Mouse (Mus musculus) layer of hippocampus, postnatal 25 days (tissue): ENCODE measurements around the gene Gm12184. TPM values are rescaled to one million over a fixed set of nuclear protein-coding genes. Genes with fewer than 3 reads are reported as not detected.
A peak's percentile ranks its signal among the peaks of the same experiment; 100 is the strongest.
"Not testable (repeated sequence)": the region's sequence is repeated elsewhere in the genome, so short reads cannot be mapped to it uniquely, and the experiment has no call there.

Experiments used
- DNase-seq, 2 experiments: peaks; one replicate each; pipeline ENCODE4 v3.0.0; 2022; ENCODE audit warnings: mixed read lengths in 2 of 2, low spot score in 1 of 2; ENCODE audit errors: extremely low spot score in 1 of 2
- total RNA-seq, 2 experiments: library from RNA; stranded (reverse); gene quantifications; 2 replicates each; pipeline ENCODE4 v1.2.3; 2021

Gm12184 gene
- total RNA-seq, 2 experiments from 2014 or later = 0.66 to 2.3 TPM

- no peak for DNase-seq
Measured at GRCm38 (mm10) chr11:48850240-48850639, 23.8 kb upstream of the Gm12184 start.

DNA sequence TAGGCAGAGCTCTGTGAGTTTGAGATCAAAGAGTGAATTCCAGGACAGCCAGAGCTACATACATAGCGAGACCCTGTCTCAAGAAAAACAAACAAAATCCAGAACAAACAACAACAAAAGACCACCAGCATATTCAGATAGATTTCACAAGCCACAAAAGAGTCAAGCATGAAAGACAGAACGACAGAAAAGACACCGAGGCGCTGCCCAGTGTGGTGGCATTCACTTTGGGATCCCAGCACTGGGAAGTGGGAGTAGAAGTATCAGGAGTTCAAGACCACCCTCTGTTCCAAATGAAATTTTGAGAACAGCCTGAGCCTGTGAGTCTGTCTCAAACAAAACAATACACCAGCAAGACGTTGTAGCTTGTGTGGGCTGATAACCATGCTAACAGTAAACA, 20.4 kb upstream of the Gm12184 start:
- DNase-seq = no peak

GRCm38 (mm10) chr11:48846362-48846761, 19.9 kb upstream of the Gm12184 start:
- not testable (repeated sequence) for DNase-seq

- no peak for DNase-seq
Measured at GRCm38 (mm10) chr11:48845244-48845815, 18.9 kb upstream of the Gm12184 start.

- DNase-seq = no peak
Measured at GRCm38 (mm10) chr11:48844309-48844708, 17.9 kb upstream of the Gm12184 start.

DNA sequence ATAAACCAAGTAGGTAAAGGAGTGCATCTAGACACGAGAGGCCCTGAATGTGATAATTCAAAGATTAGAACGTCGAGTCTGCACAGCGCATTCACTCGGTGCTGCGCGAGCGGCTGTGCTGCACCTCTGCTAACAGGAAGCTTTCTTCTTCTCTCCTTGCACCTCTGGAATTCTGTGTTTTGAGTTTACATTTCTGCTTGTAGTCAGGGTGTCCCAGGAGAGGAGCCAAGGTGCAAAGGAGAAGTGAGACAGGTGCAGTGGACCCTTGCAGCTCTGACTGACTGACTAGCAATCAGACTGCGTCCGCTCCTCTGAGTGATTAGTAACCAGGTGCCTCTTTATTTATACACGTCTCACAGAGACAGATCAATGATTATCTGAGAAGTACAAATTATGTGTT, 16.7 kb upstream of the Gm12184 start:
- DNase-seq = no peak

GRCm38 (mm10) chr11:48842378-48842792, 15.9 kb upstream of the Gm12184 start:
- DNase-seq = no peak

DNA sequence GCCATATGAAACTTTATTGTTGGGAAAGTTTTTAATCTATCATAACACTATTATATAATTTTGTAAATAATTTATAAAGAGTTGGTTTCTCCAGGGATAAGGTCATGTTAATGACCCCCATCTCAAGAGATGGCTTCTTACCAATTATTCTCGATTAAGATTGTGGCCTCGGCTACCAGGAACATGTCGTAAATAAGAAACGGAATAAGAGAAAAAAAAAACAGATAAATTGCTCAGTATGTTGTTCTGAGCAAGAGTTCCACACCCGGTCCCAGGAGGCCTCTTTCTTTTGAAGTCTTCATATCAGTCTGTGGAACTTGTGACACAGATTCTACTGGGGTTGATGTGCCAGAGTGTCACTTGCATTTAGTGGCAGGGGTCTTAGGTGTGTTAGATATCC, 14.8 kb upstream of the Gm12184 start:
- DNase-seq = no peak

DNA sequence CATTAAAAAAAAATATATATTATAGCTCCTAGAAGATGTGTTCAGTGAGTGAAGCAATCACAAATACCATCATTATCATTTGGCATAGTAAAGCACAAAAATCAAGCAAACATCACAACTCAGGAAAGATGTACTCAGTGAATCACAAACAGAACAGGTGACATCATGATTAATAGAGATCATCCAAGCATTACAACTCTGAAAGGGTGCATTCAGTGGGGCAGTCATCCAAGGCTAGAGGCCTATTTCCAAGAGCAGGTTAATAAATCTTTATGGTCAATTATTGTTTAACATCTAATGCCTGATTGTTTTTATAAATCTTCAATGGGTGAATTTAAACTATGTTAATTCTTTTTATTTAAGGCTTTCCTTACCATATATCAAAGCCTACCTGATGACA, 14.3 kb upstream of the Gm12184 start:
- no peak for DNase-seq

DNA sequence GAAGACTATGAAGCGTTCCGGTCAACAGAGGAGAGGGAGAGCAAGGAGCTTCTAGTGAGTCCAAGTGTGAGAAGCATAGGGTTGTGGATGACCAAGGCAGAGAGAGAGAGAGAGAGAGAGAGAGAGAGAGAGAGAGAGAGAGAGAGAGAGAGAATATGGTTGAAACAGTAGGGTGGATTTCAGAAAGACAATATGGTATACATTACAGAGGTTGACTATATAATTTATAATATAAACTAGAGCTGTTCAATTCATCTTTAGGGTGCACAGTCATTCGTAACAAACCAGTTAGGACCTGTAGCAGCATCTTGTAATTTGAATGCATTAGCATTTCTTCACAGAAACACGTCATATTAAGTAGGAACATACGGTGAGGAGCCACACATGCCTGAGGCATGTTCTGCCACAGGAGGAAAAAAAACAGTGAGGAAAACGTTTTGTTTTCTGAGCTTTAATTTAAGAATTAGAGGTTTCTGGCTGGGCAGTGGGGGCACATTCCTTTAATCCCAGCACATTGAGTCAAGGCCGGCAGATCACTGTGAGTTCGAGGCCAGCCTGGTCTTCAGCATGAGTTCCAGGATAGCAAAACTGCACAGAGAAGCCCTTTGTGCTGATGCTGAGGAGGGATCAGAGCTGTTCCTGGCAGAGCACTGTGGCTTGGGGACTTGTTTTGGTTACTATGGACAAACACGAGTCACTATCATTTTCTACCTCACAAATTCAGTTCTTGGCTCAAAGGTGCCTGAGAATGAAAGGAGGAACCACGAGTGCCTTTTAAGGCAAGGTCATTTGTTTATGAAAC, 12.6 kb upstream of the Gm12184 start:
- DNase-seq = no peak

- no peak for DNase-seq
Measured at GRCm38 (mm10) chr11:48838181-48838797, 11.8 kb upstream of the Gm12184 start.

DNA sequence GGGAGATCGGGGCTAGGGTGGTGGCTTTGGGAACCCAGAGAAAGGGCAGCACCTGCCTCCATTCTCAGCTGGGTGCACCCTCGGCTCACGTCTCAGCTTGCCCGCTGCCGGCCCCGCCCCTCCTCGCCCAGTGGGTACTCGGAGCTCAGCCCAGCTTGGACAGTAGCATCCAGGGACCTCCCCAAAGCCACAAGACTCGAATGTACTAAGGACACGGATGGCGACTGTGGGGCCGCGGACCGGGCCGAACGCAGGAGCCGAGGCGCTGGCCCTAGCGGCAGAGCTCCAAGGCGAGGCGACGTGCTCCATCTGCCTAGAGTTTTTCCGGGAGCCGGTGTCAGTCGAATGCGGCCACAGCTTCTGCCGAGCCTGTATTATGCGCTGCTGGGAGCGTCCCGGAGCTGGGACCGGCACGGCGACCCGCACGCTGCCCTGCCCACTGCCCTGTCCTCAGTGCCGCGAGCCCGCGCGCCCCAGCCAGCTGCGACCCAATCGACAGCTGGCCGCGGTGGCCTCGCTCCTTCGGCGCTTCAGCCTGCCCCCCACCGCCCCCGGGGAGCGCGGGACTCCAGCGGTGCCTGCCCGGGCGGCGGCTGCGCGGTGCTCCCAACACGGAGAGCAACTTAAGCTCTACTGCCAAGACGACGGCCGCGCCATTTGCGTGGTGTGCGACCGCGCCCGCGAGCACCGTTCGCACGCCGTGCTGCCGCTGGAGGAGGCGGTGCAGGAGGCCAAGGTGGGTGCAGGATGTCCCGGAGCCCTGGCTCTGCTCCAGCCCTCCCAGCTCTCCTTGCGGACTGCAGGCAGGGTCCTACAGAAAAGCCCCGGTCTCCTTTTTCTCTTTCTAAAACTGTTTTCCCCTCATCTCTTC, 11.1 kb upstream of the Gm12184 start:
- DNase-seq = peak; percentile 40 to 41

- no peak for DNase-seq
Measured at GRCm38 (mm10) chr11:48836990-48837309, 10.5 kb upstream of the Gm12184 start.

- DNase-seq = no peak
Measured at GRCm38 (mm10) chr11:48835923-48836322, 9.5 kb upstream of the Gm12184 start.

- peak; percentile 91 to 96 for DNase-seq
Measured at GRCm38 (mm10) chr11:48833731-48834639, 7.5 kb upstream of the Gm12184 start.

DNA sequence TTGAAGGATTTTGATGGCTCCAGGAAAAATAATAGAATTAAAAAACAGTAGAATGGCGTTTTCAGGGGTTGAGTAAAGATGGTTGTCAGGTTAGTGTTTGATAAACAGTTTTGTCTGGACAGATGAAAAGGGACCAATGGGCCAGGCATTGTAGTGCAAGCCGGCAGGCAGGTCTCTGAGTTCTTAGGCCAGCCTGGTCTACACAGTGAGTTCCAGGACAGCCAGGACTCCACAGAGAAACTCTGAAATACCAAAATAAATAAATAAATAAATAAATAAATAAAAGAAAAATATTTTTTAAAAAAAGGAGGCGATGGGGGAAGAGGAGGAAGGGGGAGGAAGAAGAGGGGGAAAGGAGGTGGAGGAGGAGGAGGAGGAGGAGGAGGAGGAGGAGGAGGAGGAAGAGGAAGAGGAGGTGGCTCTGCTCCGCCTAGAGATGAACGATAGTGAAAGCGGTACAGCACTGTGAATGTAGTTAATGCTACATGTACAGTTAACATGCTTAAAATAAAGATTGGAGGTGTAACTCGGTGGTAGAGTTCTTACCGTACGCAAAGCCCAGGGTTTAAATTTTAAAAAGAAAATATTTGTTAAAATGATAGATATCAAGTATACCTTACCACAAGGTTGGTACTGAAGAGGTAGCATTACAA, 6.7 kb upstream of the Gm12184 start:
- no peak for DNase-seq

DNA sequence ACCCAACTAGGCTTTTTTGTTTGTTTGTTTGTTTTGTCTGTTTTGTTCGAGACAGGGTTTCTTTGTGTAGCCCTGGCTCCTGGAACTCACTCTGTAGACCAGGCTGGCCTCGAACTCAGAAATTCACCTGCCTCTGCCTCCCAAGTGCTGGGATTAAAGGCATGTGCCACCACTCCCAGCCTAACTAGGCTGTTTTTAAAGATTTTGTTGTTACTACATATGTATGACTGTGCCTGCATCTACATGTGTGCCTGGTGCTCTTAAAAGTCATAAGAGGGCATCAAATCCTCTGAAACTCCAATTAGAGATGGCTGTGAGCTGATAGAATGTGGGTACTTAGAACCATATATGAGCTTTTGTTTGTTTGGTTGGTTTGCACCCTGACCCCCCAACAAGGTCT, 4.8 kb upstream of the Gm12184 start:
- no peak for DNase-seq

- DNase-seq = no peak
Measured at GRCm38 (mm10) chr11:48830279-48830678, 3.8 kb upstream of the Gm12184 start.

GRCm38 (mm10) chr11:48827926-48828325, 1.5 kb upstream of the Gm12184 start:
- no peak for DNase-seq
